Mouse (Mus musculus): ENCODE measurements around the gene Itpr2. TPM values are rescaled to one million over a fixed set of nuclear protein-coding genes. Genes with fewer than 3 reads are reported as not detected.

The Itpr2 gene
- total RNA-seq, 1 experiment from 2014 or later: 123 TPM

- ATAC-seq (ENCODE audit: extremely low read depth, insufficient number of reproducible peaks, low FRiP score, poor library complexity, severe bottlenecking): no peak
Measured at GRCm38 (mm10) chr6:146167207-146167606, 334.8 kb downstream of the Itpr2 start.

- ATAC-seq (ENCODE audit: extremely low read depth, insufficient number of reproducible peaks, low FRiP score, poor library complexity, severe bottlenecking): no peak
Measured at GRCm38 (mm10) chr6:146159641-146160040, 342.4 kb downstream of the Itpr2 start.

DNA sequence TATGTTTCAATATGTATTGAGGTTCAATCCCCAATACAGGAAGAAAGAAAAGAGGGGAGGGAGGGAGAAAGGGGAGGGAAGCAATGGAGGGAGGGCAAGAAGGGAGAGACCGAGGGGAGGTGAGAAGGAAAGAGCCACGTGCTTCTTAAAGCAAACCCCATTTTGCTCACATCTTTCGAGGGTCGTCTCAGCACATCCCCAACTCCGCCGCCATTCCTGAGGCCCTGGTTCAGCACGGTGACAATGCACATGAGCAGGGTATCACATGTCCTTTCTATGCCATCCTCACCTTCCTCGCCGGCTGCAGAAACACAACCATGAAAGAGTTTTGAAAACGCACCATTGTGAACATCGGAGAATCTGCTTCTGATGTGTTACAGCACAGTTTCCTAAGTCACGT lies 343.3 kb downstream of the Itpr2 start:
- ATAC-seq (ENCODE audit: extremely low read depth, insufficient number of reproducible peaks, low FRiP score, poor library complexity, severe bottlenecking): no peak

DNA sequence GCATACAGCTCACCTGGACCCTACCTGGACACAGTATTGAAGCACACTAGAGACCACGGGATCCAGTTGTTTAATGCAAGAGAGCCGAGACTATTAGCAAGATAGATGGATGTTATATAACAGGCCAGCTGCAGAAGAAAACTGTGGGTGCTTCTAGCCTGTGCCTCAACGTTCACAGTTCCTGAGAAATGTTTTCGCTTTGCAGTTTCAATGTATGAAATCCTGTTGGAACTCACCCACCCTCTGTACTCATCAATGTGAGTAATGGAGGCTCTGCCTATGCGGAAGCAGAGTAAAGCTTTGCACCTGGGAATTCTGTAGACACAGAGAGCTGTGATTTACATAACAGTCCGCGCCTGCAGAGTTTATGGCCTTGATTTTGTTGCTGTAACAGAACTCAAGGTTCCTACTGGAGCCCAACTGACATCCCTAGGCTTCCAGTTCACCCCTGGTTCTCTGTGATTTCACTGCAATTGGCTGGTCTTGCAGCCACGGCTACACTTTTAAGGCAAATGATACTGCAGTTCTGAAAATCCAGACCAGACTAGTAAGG lies 344.0 kb downstream of the Itpr2 start:
- ATAC-seq (ENCODE audit: extremely low read depth, insufficient number of reproducible peaks, low FRiP score, poor library complexity, severe bottlenecking): no peak

DNA sequence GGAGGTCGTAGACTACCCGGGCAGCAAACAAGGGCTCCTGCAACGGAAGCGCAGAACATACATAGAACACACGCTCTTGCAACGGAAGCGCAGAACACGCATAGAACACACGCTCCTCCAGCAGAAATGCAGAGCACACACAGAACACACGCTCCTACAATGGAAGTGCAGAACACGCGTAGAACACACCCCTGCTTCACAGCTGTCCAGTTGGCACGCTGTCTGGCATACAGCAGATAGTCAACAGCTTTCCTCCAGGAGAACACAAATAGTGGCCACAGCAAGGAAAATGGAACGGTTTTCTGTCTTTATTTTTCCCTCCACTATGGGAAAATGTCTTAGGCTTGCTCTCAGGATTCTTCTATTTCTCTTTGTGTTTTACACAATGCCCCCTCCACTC lies 344.9 kb downstream of the Itpr2 start:
- no peak for ATAC-seq (ENCODE audit: extremely low read depth, insufficient number of reproducible peaks, low FRiP score, poor library complexity, severe bottlenecking)

DNA sequence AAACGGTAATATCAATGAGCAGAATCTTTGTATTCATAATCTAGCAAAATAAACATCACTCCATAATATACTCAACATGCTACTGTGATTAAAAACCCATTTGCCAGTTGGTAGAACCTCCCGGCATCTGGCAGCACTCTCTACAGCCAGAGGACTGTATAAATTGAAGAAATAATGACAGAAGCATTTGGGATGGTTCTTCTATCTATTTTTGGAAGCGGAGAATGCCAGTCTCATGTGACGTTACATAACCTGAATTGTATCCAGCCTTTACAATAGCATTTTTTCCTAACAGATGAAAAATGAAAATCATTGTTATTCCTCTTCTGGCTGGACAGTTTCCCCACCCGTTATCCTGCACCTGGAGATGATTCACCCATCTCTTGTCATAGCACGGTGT lies 345.5 kb downstream of the Itpr2 start:
- ATAC-seq (ENCODE audit: extremely low read depth, insufficient number of reproducible peaks, low FRiP score, poor library complexity, severe bottlenecking): no peak

DNA sequence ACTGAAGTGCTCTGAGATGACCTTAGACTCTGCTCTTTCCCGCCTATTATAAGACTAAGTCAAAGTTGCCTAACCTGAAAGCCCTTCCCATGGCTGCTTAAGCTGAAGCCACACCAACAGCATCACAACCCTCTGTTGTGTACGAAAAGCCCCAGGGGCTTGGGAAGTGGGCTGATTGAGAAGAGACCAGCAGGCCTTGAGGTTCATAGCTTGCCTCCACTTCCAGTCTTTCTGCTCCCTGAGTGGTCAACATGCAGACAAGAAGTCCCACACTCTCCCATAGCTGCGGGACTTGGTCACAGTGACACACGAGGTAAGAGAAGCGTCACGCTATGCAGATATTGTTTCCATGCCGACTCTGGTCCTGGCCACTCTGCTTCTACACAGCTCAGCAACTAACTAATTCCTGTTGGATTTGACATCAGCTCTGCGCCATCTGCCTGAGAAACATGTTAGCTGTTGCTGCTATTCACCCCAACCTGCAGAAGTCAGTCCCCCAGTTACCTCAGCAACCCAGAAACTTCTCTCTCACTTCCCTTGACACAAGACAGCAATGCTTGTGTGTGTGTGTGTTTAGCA lies 346.8 kb downstream of the Itpr2 start:
- no peak for ATAC-seq (ENCODE audit: extremely low read depth, insufficient number of reproducible peaks, low FRiP score, poor library complexity, severe bottlenecking)

- ATAC-seq (ENCODE audit: extremely low read depth, insufficient number of reproducible peaks, low FRiP score, poor library complexity, severe bottlenecking): no peak
Measured at GRCm38 (mm10) chr6:146152843-146153242, 349.2 kb downstream of the Itpr2 start.

GRCm38 (mm10) chr6:146140966-146141585 lies 360.9 kb downstream of the Itpr2 start:
- no peak for ATAC-seq (ENCODE audit: extremely low read depth, insufficient number of reproducible peaks, low FRiP score, poor library complexity, severe bottlenecking)

DNA sequence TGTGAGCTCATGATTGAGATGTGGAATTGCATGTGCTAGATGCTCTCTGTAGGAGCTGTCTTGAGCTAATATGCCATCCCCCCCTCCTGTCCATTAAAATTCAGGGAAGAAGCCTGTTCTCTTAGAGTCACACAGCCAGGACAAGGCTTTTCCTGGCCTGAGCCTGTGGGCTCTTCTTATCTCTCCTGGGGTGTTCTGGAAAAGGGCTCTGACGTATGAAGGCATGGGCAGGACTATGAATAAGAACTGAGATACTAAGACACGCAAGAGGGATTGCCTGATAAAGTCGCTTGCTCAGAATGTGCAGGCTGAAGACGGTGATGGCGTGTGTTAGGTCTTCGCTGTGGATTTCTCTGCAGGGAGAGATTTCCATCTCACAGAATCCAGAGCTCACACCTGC lies 361.9 kb downstream of the Itpr2 start:
- no peak for ATAC-seq (ENCODE audit: extremely low read depth, insufficient number of reproducible peaks, low FRiP score, poor library complexity, severe bottlenecking)

DNA sequence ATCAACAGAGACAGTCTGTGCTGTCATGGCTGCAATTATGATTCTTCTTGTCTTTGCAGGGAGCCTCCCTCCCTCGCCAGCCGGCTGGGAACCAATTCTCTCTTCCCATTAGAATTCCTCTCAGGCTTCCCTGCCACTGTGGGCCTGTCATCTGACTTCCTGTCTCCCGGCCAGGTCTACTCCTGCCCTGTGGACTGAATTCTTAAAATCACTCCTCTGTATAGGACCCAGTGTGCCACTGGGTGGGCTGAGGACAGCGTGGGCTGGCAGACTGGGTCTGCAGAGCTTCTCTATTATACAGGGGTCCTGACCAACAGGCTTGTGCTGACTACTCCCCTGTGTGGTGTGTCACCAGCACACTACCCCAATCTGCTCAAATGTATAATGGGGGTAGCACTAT lies 365.4 kb downstream of the Itpr2 start:
- no peak for ATAC-seq (ENCODE audit: extremely low read depth, insufficient number of reproducible peaks, low FRiP score, poor library complexity, severe bottlenecking)

DNA sequence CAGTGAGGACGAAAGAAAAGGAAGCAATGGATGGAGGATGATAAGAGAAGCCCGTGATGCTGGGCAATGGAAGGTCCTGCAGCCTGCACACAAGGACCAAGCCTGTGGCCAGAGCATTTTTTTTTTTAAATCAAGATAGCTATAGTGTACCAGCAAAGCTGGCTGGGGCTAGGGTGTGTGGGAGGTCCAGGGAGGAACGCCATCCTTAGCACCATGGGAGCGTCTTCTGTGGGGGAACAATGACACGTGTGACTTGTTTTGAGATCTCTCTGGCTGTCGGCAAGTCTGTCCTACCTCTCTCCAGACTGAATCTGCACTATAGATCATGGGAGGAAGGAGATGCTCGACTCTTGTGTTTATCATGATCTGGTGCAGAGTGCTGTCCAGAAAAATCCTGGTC lies 365.8 kb downstream of the Itpr2 start:
- ATAC-seq (ENCODE audit: extremely low read depth, insufficient number of reproducible peaks, low FRiP score, poor library complexity, severe bottlenecking): no peak

- ATAC-seq (ENCODE audit: extremely low read depth, insufficient number of reproducible peaks, low FRiP score, poor library complexity, severe bottlenecking): no peak
Measured at GRCm38 (mm10) chr6:146135291-146135690, 366.7 kb downstream of the Itpr2 start.

DNA sequence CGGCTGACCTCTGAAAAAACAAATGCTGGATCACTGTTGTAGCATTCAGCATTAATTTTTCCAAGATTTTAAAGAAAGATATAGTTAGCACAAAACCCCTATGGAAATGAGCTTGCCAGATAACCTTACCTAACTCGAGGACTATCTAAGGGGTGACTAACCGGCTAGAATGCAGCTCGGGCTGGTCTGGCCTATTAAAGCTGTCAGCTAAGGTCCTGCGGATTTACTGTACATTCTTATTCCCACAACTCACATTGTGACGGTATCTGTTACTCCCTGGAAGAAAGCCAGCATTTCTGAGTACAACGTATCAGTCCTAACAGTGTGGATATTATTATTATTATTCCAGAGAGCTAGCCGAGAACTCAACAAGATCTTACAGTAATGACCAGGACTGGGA lies 368.1 kb downstream of the Itpr2 start:
- no peak for ATAC-seq (ENCODE audit: extremely low read depth, insufficient number of reproducible peaks, low FRiP score, poor library complexity, severe bottlenecking)

DNA sequence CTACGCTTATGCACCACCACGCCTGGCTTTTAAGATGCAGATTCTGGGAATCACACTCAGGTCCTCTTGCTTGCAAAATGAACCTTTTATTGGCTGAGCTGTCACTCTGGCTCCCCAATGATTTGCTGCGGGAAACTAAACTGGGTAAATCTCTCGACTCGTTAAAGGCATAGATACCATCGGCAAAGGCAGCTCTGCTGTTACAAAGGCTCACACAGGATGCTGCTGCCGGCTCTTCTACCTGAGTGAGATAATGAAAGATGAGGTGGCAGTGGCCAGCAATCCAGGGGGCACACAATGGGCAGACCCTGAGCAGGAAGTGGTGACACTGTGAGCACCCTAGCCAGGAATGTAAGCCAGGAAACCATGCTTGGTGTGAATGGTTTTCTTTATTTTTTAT lies 373.0 kb downstream of the Itpr2 start:
- no peak for ATAC-seq (ENCODE audit: extremely low read depth, insufficient number of reproducible peaks, low FRiP score, poor library complexity, severe bottlenecking)

- peak; percentile 70; the same call in 1 of the 2 replicates for ATAC-seq (ENCODE audit: extremely low read depth, insufficient number of reproducible peaks, low FRiP score, poor library complexity, severe bottlenecking)
Measured at GRCm38 (mm10) chr6:146126823-146127681, 375.0 kb downstream of the Itpr2 start.

DNA sequence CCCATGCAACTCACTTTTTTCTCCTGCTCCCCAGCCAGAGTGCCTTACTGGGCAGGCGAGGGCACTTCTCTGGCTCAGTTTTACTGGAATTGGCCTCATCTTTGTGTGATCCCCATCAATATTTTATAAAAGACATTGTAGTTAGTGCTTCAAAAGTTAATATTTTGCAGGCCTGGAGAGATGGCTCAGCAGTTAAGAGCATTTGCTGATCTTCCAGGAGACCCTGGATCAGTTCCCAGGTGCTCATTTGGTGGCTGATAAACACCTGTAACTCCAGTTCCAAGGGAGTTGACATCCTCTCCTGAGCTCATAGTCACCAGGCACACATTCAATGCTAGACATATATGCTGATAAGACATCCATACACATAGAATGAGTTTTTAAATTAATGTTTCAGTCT lies 376.4 kb downstream of the Itpr2 start:
- ATAC-seq (ENCODE audit: extremely low read depth, insufficient number of reproducible peaks, low FRiP score, poor library complexity, severe bottlenecking): no peak

DNA sequence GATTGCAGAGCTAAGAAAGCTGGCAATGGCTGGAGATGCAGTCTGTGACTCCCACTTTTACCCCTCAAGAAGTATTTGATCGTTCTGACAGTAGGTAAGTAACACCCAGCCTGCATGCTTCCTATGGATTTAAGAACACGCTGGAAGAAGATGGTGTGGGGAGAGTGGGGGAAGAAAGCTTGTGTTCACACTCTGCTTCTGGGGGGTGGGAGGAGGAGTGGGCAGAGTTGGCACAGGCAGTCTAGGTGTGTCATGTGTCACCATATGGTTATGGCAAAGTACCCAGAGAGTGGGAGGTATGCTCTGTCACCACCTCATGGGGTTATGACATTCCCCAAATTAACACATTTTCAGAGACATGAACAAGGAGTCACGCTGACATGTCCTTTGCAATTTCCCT lies 377.5 kb downstream of the Itpr2 start:
- no peak for ATAC-seq (ENCODE audit: extremely low read depth, insufficient number of reproducible peaks, low FRiP score, poor library complexity, severe bottlenecking)

GRCm38 (mm10) chr6:146123656-146124055 lies 378.4 kb downstream of the Itpr2 start:
- ATAC-seq (ENCODE audit: extremely low read depth, insufficient number of reproducible peaks, low FRiP score, poor library complexity, severe bottlenecking): no peak

- peak; percentile 63 for ATAC-seq (ENCODE audit: extremely low read depth, insufficient number of reproducible peaks, low FRiP score, poor library complexity, severe bottlenecking)
Measured at GRCm38 (mm10) chr6:146120172-146120571, 381.9 kb downstream of the Itpr2 start.

Data from neutrophil, adult 5-6 weeks (primary cell).